Mouse (Mus musculus): ENCODE data around the gene Tdrd5.
"Not testable (repeated sequence)": the region's sequence is repeated elsewhere in the genome, so short reads cannot be mapped to it uniquely, and the experiment has no call there.

Tdrd5 gene

GRCm38 (mm10) chr1:156302911-156303749 lies at the start of gene Tdrd5:
Gene Tdrd5, minus strand, starts transcription at chr1:156303664.
- DNase-seq (ENCODE audit: low read depth, low spot score): peak; percentile 11
- Histone ChIP-seq H3K36me3 (ENCODE audit: control insufficient read depth, insufficient read depth, low read length, poor library complexity, severe bottlenecking) (no peaks in the 10 kb centered on the region), H3K27me3 (ENCODE audit: control insufficient read depth, insufficient read depth, low read length, poor library complexity, severe bottlenecking) (peaks cover 3% of the 10 kb centered on the region; the same call in 1 of the 2 replicates)

GRCm38 (mm10) chr1:156352466-156352865 lies 49.0 kb upstream of the Tdrd5 start:
- no peak for DNase-seq (ENCODE audit: low read depth, low spot score)
- no peaks in the 10 kb centered on the region for H3K27me3 ChIP-seq (ENCODE audit: control insufficient read depth, insufficient read depth, low read length, poor library complexity, severe bottlenecking)
- no peaks in the 10 kb centered on the region for H3K36me3 ChIP-seq (ENCODE audit: control insufficient read depth, insufficient read depth, low read length, poor library complexity, severe bottlenecking)

GRCm38 (mm10) chr1:156350441-156350840 lies 47.0 kb upstream of the Tdrd5 start:
- DNase-seq (ENCODE audit: low read depth, low spot score): no peak
- H3K27me3 ChIP-seq (ENCODE audit: control insufficient read depth, insufficient read depth, low read length, poor library complexity, severe bottlenecking): no peaks in the 10 kb centered on the region
- no peaks in the 10 kb centered on the region for H3K36me3 ChIP-seq (ENCODE audit: control insufficient read depth, insufficient read depth, low read length, poor library complexity, severe bottlenecking)

- DNase-seq (ENCODE audit: low read depth, low spot score): no peak
- Histone ChIP-seq H3K36me3 (ENCODE audit: control insufficient read depth, insufficient read depth, low read length, poor library complexity, severe bottlenecking) (no peaks in the 10 kb centered on the region), H3K27me3 (ENCODE audit: control insufficient read depth, insufficient read depth, low read length, poor library complexity, severe bottlenecking) (no peaks in the 10 kb centered on the region)
These were observed 45.6 kb upstream of the Tdrd5 start for GRCm38 (mm10) chr1:156349031-156349430.

- no peaks in the 10 kb centered on the region for H3K36me3 ChIP-seq (ENCODE audit: control insufficient read depth, insufficient read depth, low read length, poor library complexity, severe bottlenecking)
- no peaks in the 10 kb centered on the region for H3K27me3 ChIP-seq (ENCODE audit: control insufficient read depth, insufficient read depth, low read length, poor library complexity, severe bottlenecking)
- DNase-seq (ENCODE audit: low read depth, low spot score): no peak
These were observed 42.2 kb upstream of the Tdrd5 start for GRCm38 (mm10) chr1:156345633-156346032.

GRCm38 (mm10) chr1:156344433-156344832 lies 41.0 kb upstream of the Tdrd5 start:
- Histone ChIP-seq H3K36me3 (ENCODE audit: control insufficient read depth, insufficient read depth, low read length, poor library complexity, severe bottlenecking) (no peaks in the 10 kb centered on the region), H3K27me3 (ENCODE audit: control insufficient read depth, insufficient read depth, low read length, poor library complexity, severe bottlenecking) (no peaks in the 10 kb centered on the region)
- DNase-seq (ENCODE audit: low read depth, low spot score): no peak

- H3K36me3 ChIP-seq (ENCODE audit: control insufficient read depth, insufficient read depth, low read length, poor library complexity, severe bottlenecking): no peaks in the 10 kb centered on the region
- no peaks in the 10 kb centered on the region for H3K27me3 ChIP-seq (ENCODE audit: control insufficient read depth, insufficient read depth, low read length, poor library complexity, severe bottlenecking)
- no peak for DNase-seq (ENCODE audit: low read depth, low spot score)
These were observed 37.4 kb upstream of the Tdrd5 start for GRCm38 (mm10) chr1:156340847-156341246.

- no peaks in the 10 kb centered on the region for H3K27me3 ChIP-seq (ENCODE audit: control insufficient read depth, insufficient read depth, low read length, poor library complexity, severe bottlenecking)
- no peaks in the 10 kb centered on the region for H3K36me3 ChIP-seq (ENCODE audit: control insufficient read depth, insufficient read depth, low read length, poor library complexity, severe bottlenecking)
- DNase-seq (ENCODE audit: low read depth, low spot score): no peak
These were observed 19.7 kb upstream of the Tdrd5 start for GRCm38 (mm10) chr1:156323126-156323525.

GRCm38 (mm10) chr1:156310630-156311029 lies 7.2 kb upstream of the Tdrd5 start, which contains the start of gene Nphs2:
Gene Nphs2, plus strand, starts transcription at chr1:156310727.
- no peaks in the 10 kb centered on the region for H3K36me3 ChIP-seq (ENCODE audit: control insufficient read depth, insufficient read depth, low read length, poor library complexity, severe bottlenecking)
- no peak for DNase-seq (ENCODE audit: low read depth, low spot score)
- no peaks in the 10 kb centered on the region for H3K27me3 ChIP-seq (ENCODE audit: control insufficient read depth, insufficient read depth, low read length, poor library complexity, severe bottlenecking)

- no peak for DNase-seq (ENCODE audit: low read depth, low spot score)
- Histone ChIP-seq H3K36me3 (ENCODE audit: control insufficient read depth, insufficient read depth, low read length, poor library complexity, severe bottlenecking) (no peaks in the 10 kb centered on the region), H3K27me3 (ENCODE audit: control insufficient read depth, insufficient read depth, low read length, poor library complexity, severe bottlenecking) (no peaks in the 10 kb centered on the region)
These were observed 5.1 kb upstream of the Tdrd5 start for GRCm38 (mm10) chr1:156308595-156308994.

GRCm38 (mm10) chr1:156290016-156290415 lies 13.4 kb downstream of the Tdrd5 start:
- DNase-seq (ENCODE audit: low read depth, low spot score): no peak
- no peaks in the 10 kb centered on the region for H3K27me3 ChIP-seq (ENCODE audit: control insufficient read depth, insufficient read depth, low read length, poor library complexity, severe bottlenecking)
- H3K36me3 ChIP-seq (ENCODE audit: control insufficient read depth, insufficient read depth, low read length, poor library complexity, severe bottlenecking): no peaks in the 10 kb centered on the region

- H3K27me3 ChIP-seq (ENCODE audit: control insufficient read depth, insufficient read depth, low read length, poor library complexity, severe bottlenecking); DNase-seq (ENCODE audit: low read depth, low spot score); H3K36me3 ChIP-seq (ENCODE audit: control insufficient read depth, insufficient read depth, low read length, poor library complexity, severe bottlenecking): not testable (repeated sequence)
These were observed 14.3 kb downstream of the Tdrd5 start for GRCm38 (mm10) chr1:156289222-156289587.

GRCm38 (mm10) chr1:156288556-156289221 lies 14.8 kb downstream of the Tdrd5 start:
- H3K36me3 ChIP-seq (ENCODE audit: control insufficient read depth, insufficient read depth, low read length, poor library complexity, severe bottlenecking): no peaks in the 10 kb centered on the region
- no peaks in the 10 kb centered on the region for H3K27me3 ChIP-seq (ENCODE audit: control insufficient read depth, insufficient read depth, low read length, poor library complexity, severe bottlenecking)
- DNase-seq (ENCODE audit: low read depth, low spot score): no peak

- DNase-seq (ENCODE audit: low read depth, low spot score): no peak
- H3K27me3 ChIP-seq (ENCODE audit: control insufficient read depth, insufficient read depth, low read length, poor library complexity, severe bottlenecking): no peaks in the 10 kb centered on the region
- H3K36me3 ChIP-seq (ENCODE audit: control insufficient read depth, insufficient read depth, low read length, poor library complexity, severe bottlenecking): no peaks in the 10 kb centered on the region
These were observed 17.9 kb downstream of the Tdrd5 start for GRCm38 (mm10) chr1:156285541-156285896.

- Histone ChIP-seq H3K36me3 (ENCODE audit: control insufficient read depth, insufficient read depth, low read length, poor library complexity, severe bottlenecking) (no peaks in the 10 kb centered on the region), H3K27me3 (ENCODE audit: control insufficient read depth, insufficient read depth, low read length, poor library complexity, severe bottlenecking) (no peaks in the 10 kb centered on the region)
- no peak for DNase-seq (ENCODE audit: low read depth, low spot score)
These were observed 18.5 kb downstream of the Tdrd5 start for GRCm38 (mm10) chr1:156284851-156285540.
